Mouse (Mus musculus) retina, postnatal 7 days (tissue): ENCODE results near the gene U2af2.
"Not testable (repeated sequence)": the region's sequence is repeated elsewhere in the genome, so short reads cannot be mapped to it uniquely, and the experiment has no call there.

ENCODE experiments used
- DNase-seq: peaks from one replicate; pipeline ENCODE4 v3.0.0-alpha.2; 2012; ENCODE audit warnings: low read depth, low spot score

The U2af2 gene

DNA sequence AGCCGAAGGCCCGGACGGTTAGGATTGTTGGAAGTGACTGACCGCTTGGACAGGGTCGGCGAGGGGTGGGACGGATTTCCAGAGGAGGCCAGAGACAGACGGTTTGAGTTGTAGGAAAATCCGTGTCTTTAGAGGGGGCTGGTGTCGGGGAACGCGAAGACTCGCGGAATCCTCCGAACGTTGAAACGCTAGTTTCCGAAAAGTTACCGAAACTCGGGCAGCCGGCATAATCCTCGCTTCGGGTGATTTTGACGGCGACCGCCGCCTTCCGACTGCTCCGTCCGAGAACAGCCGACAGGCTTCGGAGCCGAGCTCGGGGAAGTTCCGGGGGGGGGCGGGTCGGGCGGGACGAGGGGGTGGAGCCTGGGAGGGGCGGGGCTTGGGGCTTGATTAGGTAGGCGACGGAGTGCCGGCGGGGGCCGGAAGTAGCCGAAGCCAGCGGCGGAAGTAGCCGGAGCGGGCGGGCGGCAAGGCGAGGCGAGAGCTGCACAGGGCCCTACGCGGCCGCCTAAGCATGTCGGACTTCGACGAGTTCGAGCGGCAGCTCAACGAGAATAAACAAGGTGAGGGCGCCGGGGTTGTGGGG, at the start of gene U2af2:
U2af2 (plus strand) TSS at position 370 of the 586 bp plus-strand sequence.
- DNase-seq: peak; percentile 82

- DNase-seq: no peak
These were observed 49.0 kb upstream of the U2af2 start for GRCm38 (mm10) chr7:5012681-5013513.

DNA sequence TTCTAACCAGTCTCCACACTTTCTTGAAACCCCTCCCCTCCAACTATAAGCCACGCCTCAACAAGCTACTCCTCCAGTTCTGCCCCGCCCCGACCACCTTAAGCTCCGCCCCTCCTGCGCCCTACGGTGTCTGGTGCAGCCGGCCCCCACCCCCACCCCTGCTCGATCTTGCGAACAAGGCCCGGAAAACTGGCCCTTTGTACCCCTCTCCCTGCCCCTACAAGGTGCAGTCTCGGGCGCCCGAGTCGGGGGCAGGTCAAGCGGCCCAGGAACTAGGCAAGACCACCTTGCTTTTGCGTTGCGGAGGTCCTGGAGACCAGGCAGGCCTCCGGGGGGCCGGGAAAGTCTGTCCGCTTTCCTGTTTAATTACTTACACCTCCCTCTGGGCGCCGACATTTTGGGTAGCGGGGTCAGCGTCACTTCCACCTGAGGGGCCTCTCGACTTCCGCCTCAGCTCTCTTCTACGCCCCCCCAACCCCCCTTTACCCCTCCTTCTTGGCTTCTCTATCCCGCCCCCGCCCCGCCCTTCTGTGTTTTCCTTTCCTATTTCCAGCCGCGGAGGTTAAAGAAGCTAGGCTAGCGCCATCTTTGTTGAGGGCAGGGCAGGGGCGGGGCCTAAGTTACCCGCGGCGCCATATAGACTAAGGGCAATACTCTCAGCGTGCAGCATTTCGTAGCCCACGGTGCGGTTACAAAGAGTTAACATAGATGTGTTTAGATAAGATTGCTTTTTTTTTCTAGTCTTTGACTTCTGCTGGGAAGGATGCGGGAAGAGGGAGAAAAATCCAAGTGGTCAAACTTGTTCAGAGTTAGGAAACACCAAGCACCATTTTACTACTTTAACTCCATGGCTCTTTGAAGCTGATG, 47.5 kb upstream of the U2af2 start, which contains the start of the genes Zfp524 and Fiz1:
Zfp524 (plus strand) TSS at position 165 of the 867 bp plus-strand sequence.
Fiz1 (minus strand) TSS at position 447 of the 867 bp plus-strand sequence.
- peak; percentile 98 for DNase-seq

DNA sequence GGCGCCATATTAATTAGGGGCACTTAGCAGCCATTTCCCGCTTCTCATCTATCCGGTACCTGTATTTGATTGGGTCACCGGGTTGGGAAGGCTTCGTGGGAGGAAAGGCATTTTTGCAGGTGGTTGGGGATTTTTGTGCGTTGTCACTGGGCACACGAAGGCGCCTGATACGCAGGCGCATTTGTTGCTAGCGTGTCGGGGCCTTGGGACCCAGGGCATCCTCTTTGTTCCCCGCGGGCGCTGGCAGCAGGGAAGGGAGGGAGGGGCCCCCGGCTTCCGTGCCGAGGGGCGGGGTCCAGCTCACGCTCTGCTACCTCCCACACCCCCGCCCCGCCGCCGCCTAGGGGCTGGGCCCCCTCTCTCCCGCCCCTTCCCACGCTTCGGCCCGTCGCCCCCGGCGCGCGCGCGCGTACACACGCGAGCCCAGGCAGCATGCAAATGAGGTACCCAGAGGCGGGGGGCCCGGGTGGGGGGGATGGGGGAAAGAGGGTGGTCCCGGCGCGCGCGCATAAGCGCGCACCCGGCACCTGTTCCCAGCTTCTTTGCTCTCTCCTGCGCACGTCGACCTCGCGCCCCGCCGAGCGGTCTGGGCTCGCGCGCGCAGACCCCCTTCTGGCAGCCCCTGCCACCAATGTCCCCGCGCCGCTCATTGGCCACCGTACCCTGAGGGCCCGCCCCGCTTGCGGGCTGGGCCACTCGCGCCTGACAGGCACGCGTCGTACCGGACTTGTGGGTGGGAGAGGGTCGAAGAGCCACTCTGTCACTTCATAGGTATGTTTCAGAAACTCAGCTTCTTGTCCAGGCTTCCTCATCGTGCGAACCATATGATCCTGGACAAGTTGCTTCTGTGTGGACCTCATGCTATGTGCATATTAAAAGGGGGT, 46.6 kb upstream of the U2af2 start, which contains the start of gene Gm44973:
Gm44973 (plus strand) TSS at position 379 of the 884 bp plus-strand sequence.
- DNase-seq: peak; percentile 91

GRCm38 (mm10) chr7:5016057-5016456, 45.9 kb upstream of the U2af2 start:
- no peak for DNase-seq

GRCm38 (mm10) chr7:5016920-5017319, 45.0 kb upstream of the U2af2 start:
- DNase-seq: no peak

GRCm38 (mm10) chr7:5017352-5017751, 44.6 kb upstream of the U2af2 start:
- no peak for DNase-seq

DNA sequence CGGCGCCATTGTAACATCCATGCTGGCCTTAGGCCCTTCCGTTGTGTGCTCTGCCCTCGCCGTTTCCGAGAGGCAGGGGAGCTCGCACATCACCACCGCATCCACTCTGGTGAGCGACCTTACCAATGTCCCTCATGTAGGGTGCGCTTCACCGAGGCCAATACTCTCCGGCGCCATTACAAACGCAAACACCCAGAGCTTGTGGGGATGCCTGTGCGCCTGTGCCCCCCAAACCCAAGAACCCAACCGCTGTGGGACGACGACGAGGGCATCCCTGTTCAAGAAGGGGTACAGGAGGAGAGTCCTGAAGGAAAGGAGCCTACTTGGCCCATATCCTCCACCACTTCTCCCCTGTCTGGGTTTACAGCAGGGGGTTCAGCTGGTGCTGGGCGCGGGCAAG, 44.0 kb upstream of the U2af2 start:
- no peak for DNase-seq

DNA sequence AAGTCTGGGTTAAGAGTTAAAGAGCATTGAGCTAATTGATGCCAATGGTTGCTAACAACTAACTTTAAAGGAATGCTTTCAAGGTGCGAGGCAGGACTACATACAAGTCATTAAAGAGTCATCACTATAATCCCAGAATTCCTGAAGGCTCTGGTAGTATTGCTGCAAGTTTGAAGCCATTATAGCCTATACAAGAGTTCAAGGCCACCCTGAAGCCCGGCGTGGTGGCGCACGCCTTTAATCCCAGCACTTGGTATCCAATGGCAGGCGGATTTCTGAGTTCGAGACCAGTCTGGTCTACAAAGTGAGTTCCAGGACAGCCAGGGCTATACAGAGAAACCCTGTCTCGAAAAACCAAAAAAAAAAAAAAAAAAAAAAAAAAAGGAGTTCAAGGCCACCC, 42.4 kb upstream of the U2af2 start:
- not testable (repeated sequence) for DNase-seq

GRCm38 (mm10) chr7:5020000-5020681, 41.8 kb upstream of the U2af2 start, which contains the start of the genes Zfp865 and Ccdc106:
TSS of gene Zfp865 (plus strand) at chr7:5020376.
TSS of gene Ccdc106 (plus strand) at chr7:5020553.
- peak; percentile 98 for DNase-seq

DNA sequence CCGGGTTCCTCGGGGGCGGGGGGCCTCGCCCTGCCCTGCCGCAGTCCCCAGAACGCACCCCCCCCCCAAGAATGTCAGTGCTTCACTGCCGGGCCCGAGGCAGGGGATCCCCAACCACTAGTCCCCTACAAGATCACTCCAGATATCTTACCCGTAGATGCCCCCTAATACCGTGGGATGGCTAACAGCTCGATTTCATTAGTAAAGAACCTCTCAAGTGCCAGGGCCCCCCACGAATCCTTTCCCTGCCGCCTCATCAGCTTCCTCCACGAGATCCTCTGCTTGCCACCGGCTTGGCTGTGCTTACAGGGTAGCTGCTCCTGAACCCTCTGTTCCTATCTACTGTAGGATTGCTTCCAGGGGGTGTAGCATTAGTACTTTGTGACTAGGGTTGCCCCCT, 41.3 kb upstream of the U2af2 start:
- DNase-seq: no peak

DNA sequence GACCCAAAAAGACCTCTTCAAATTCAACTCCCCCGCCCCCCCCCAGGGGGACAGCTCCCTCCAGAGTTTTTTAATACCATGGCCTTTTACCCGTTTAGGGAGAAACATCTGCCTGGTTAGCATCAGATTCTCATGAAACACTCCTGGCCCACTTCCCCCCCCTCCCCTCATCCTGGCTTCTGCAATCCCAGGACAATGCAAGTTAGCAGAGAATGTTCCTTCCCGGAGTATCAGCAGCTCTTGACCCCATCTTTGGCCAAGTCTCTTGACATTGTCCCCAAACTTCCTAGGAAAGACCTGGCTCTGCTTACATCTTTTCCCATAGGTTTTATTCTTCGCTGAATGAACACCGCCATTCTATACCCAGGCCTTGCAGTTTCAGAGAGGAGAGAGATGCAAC, 40.7 kb upstream of the U2af2 start:
- no peak for DNase-seq

- DNase-seq: no peak
These were observed 32.4 kb upstream of the U2af2 start for GRCm38 (mm10) chr7:5029543-5029942.

DNA sequence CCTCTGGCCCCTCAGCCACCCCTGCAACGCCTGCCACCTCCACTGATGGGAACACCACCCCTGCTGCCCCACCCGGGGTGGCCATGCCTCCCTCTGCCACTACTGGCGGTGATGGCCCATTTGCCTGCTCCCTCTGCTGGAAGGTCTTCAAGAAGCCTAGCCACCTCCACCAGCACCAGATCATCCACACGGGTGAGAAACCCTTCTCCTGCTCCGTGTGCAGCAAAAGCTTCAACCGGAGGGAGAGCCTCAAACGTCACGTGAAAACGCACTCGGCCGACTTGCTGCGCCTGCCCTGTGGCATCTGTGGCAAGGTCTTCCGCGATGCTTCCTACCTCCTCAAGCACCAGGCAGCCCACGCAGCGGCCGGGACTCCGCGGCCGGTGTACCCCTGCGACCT, 32.0 kb upstream of the U2af2 start:
- DNase-seq: no peak

DNA sequence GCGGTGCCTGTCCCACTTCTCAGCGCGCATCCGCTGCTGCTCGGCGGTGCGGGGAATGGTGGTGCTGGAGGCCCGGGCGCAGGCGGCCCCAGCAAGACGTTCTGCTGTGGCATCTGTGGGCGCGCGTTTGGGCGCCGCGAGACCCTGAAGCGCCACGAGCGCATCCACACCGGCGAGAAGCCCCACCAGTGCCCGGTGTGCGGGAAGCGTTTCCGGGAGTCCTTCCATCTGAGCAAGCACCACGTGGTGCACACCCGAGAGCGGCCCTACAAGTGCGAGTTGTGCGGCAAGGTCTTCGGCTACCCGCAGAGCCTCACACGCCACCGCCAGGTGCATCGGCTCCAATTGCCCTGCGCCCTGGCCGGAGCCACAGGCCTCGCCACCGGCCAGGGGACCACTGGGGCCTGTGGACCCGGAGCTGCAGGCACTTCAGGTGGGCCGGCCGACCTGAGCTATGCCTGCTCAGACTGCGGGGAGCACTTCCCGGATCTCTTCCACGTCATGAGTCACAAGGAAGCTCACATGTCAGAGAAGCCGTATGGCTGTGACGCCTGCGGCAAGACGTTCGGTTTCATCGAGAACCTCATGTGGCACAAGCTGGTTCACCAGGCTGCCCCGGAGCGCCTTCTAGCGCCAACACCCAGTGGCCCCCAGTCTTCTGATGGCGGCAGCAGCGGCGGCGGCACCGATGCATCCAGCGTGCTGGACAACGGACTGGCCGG, 31.2 kb upstream of the U2af2 start:
- no peak for DNase-seq

DNA sequence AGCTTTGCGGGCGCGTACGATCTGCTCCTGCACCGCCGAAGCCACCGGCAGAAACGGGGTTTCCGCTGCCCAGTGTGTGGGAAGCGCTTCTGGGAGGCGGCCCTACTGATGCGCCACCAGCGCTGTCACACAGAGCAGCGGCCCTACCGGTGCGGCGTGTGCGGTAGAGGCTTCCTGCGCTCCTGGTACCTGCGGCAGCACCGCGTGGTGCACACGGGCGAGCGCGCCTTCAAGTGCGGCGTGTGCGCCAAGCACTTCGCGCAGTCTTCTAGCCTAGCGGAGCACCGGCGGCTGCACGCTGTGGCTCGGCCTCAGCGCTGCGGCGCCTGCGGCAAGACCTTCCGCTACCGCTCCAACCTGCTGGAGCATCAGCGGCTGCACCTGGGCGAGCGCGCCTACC, 30.4 kb upstream of the U2af2 start:
- DNase-seq: no peak

DNA sequence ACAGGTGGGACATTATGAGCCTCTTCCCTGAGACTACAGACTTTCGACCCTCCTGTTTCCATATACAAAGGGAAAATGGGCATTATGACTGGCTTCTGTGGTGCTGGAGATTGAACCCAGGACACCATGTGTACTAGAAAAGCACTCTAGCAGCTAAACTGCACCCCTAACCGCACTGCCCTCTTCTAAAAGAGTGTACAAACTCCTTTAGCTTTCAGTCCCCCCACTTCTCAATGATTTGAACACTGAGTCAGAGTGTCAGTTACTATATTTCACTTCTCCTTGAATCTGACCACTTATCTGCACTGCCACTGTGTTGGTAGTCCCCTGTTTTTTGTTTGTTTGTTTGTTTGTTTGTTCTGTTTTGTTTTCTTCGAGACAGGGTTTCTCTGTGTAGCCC, 28.1 kb upstream of the U2af2 start, which contains the start of gene 4632433K11Rik:
4632433K11Rik (plus strand) TSS at position 301 of the 400 bp plus-strand sequence.
- DNase-seq: no peak

GRCm38 (mm10) chr7:5035628-5036027, 26.3 kb upstream of the U2af2 start:
- DNase-seq: no peak

- no peak for DNase-seq
These were observed 25.8 kb upstream of the U2af2 start for GRCm38 (mm10) chr7:5036136-5036535.
